Mouse (Mus musculus): Measurements from ENCODE around the gene Lefty2. TPM values are rescaled to one million over a fixed set of nuclear protein-coding genes. Genes with fewer than 3 reads are reported as not detected.
"Not testable (repeated sequence)": the region's sequence is repeated elsewhere in the genome, so short reads cannot be mapped to it uniquely, and the experiment has no call there.

Gene Lefty2
- polyA plus RNA-seq, 1 experiment from 2014 or later: not detected

GRCm38 (mm10) chr1:180874615-180875014 is 18.3 kb upstream of the Lefty2 start:
- H3K27ac ChIP-seq: no peak overlapping the region
- H3K9ac ChIP-seq: no peak overlapping the region
- no peaks in the 10 kb centered on the region for H3K9me3 ChIP-seq (replicated peaks)
- H3K27me3 ChIP-seq (replicated peaks): peaks cover 13% of the 10 kb centered on the region; the same call in 1 of the 2 replicates
- ATAC-seq: no peak
- H3K36me3 ChIP-seq: no peaks in the 10 kb centered on the region
- H3K4me2 ChIP-seq: no peak overlapping the region
- no peak overlapping the region for H3K4me3 ChIP-seq
- WGBS (ENCODE audit: insufficient replicate concordance): 60% methylated on average over 2 of the region's 2 CpGs
- H3K4me1 ChIP-seq: peaks cover 10% of the 10 kb centered on the region

GRCm38 (mm10) chr1:180875126-180875525 is 17.8 kb upstream of the Lefty2 start:
- Histone ChIP-seq H3K4me2 (no peak overlapping the region), H3K4me3 (no peak overlapping the region), H3K9ac (no peak overlapping the region), H3K27me3 (replicated peaks) (peaks cover 13% of the 10 kb centered on the region; the same call in 1 of the 2 replicates), H3K9me3 (replicated peaks) (no peaks in the 10 kb centered on the region), H3K36me3 (no peaks in the 10 kb centered on the region), H3K27ac (no peak overlapping the region), H3K4me1 (peaks cover 10% of the 10 kb centered on the region)
- 71% methylated on average over 9 of the region's 9 CpGs for WGBS (ENCODE audit: insufficient replicate concordance)
- no peak for ATAC-seq

- peaks cover 7% of the 10 kb centered on the region; the same call in 1 of the 2 replicates for H3K27me3 ChIP-seq (replicated peaks)
- no peak overlapping the region for H3K9ac ChIP-seq
- H3K4me2 ChIP-seq: no peak overlapping the region
- no peak overlapping the region for H3K27ac ChIP-seq
- no peaks in the 10 kb centered on the region for H3K9me3 ChIP-seq (replicated peaks)
- no peak for ATAC-seq
- WGBS (ENCODE audit: insufficient replicate concordance): 66% methylated on average over 4 of the region's 4 CpGs
- H3K36me3 ChIP-seq: no peaks in the 10 kb centered on the region
- no peak overlapping the region for H3K4me3 ChIP-seq
- peaks cover 15% of the 10 kb centered on the region for H3K4me1 ChIP-seq
These were observed 15.4 kb upstream of the Lefty2 start for GRCm38 (mm10) chr1:180877466-180877865.

GRCm38 (mm10) chr1:180881768-180882167 is 11.1 kb upstream of the Lefty2 start:
- ATAC-seq: no peak
- peaks cover 15% of the 10 kb centered on the region for H3K4me1 ChIP-seq
- no peak overlapping the region for H3K4me3 ChIP-seq
- H3K36me3 ChIP-seq: no peaks in the 10 kb centered on the region
- H3K27ac ChIP-seq: no peak overlapping the region
- no peaks in the 10 kb centered on the region for H3K9me3 ChIP-seq (replicated peaks)
- no peak overlapping the region for H3K4me2 ChIP-seq
- no peak overlapping the region for H3K9ac ChIP-seq
- H3K27me3 ChIP-seq (replicated peaks): peaks cover 29% of the 10 kb centered on the region
- WGBS (ENCODE audit: insufficient replicate concordance): 17% methylated on average over 3 of the region's 3 CpGs

- Histone ChIP-seq H3K4me2 (no peak overlapping the region), H3K4me1 (peaks cover 21% of the 10 kb centered on the region), H3K27ac (no peak overlapping the region), H3K4me3 (no peak overlapping the region), H3K27me3 (replicated peaks) (peaks cover 46% of the 10 kb centered on the region), H3K9ac (no peak overlapping the region), H3K36me3 (no peaks in the 10 kb centered on the region), H3K9me3 (replicated peaks) (no peaks in the 10 kb centered on the region)
- no peak for ATAC-seq
- 33% methylated on average over 7 of the region's 7 CpGs for WGBS (ENCODE audit: insufficient replicate concordance)
These were observed 9.2 kb upstream of the Lefty2 start for GRCm38 (mm10) chr1:180883731-180884130.

GRCm38 (mm10) chr1:180884484-180884883 is 8.4 kb upstream of the Lefty2 start:
- no peak for ATAC-seq
- Histone ChIP-seq H3K27ac (no peak overlapping the region), H3K36me3 (no peaks in the 10 kb centered on the region), H3K9ac (no peak overlapping the region), H3K9me3 (replicated peaks) (no peaks in the 10 kb centered on the region), H3K27me3 (replicated peaks) (peaks cover 52% of the 10 kb centered on the region), H3K4me3 (no peak overlapping the region), H3K4me1 (peaks cover 25% of the 10 kb centered on the region), H3K4me2 (no peak overlapping the region)
- 22% methylated on average over 9 of the region's 9 CpGs for WGBS (ENCODE audit: insufficient replicate concordance)

GRCm38 (mm10) chr1:180888556-180889042 is 4.3 kb upstream of the Lefty2 start:
- H3K4me2 ChIP-seq: no peak overlapping the region
- no peaks in the 10 kb centered on the region for H3K36me3 ChIP-seq
- peaks cover 80% of the 10 kb centered on the region for H3K27me3 ChIP-seq (replicated peaks)
- H3K9ac ChIP-seq: no peak overlapping the region
- WGBS (ENCODE audit: insufficient replicate concordance): 13% methylated on average over 13 of the region's 13 CpGs
- H3K4me1 ChIP-seq: peaks cover 24% of the 10 kb centered on the region
- H3K4me3 ChIP-seq: no peak overlapping the region
- H3K27ac ChIP-seq: no peak overlapping the region
- H3K9me3 ChIP-seq (replicated peaks): no peaks in the 10 kb centered on the region
- no peak for ATAC-seq

- Histone ChIP-seq H3K27me3 (replicated peaks) (peaks cover 80% of the 10 kb centered on the region), H3K9me3 (replicated peaks) (no peaks in the 10 kb centered on the region), H3K4me1 (peaks cover 18% of the 10 kb centered on the region), H3K9ac (no peak overlapping the region), H3K27ac (no peak overlapping the region), H3K36me3 (no peaks in the 10 kb centered on the region), H3K4me3 (no peak overlapping the region), H3K4me2 (no peak overlapping the region)
- 41% methylated on average over 7 of the region's 7 CpGs for WGBS (ENCODE audit: insufficient replicate concordance)
- ATAC-seq: no peak
These were observed 3.7 kb upstream of the Lefty2 start for GRCm38 (mm10) chr1:180889172-180889571.

GRCm38 (mm10) chr1:180889841-180890240 is 3.1 kb upstream of the Lefty2 start:
- Histone ChIP-seq H3K4me3 (no peak overlapping the region), H3K27me3 (replicated peaks) (peaks cover 83% of the 10 kb centered on the region), H3K4me1 (peaks cover 15% of the 10 kb centered on the region; the same call in 1 of the 2 replicates), H3K9me3 (replicated peaks) (no peaks in the 10 kb centered on the region), H3K36me3 (no peaks in the 10 kb centered on the region), H3K27ac (no peak overlapping the region), H3K4me2 (no peak overlapping the region), H3K9ac (no peak overlapping the region)
- no peak for ATAC-seq
- 26% methylated on average over 6 of the region's 6 CpGs for WGBS (ENCODE audit: insufficient replicate concordance)

GRCm38 (mm10) chr1:180894088-180894987 is 1.4 kb downstream of the Lefty2 start:
- Histone ChIP-seq H3K4me2 (peak overlapping the region; percentile 10), H3K27me3 (replicated peaks) (peaks cover 52% of the 10 kb centered on the region)
- 10% methylated on average over 51 of the region's 51 CpGs for WGBS (ENCODE audit: insufficient replicate concordance)
- H3K4me3 ChIP-seq; H3K9ac ChIP-seq; H3K36me3 ChIP-seq; H3K27ac ChIP-seq; H3K9me3 ChIP-seq (replicated peaks); H3K4me1 ChIP-seq: not testable (repeated sequence)
- 0 out of 2 replicates have a peak, but pooled peaks have one; percentile 18 for ATAC-seq

GRCm38 (mm10) chr1:180901107-180901506 is 8.2 kb downstream of the Lefty2 start:
- no peak overlapping the region for H3K4me3 ChIP-seq
- H3K36me3 ChIP-seq: peaks cover 9% of the 10 kb centered on the region
- ATAC-seq: no peak
- H3K4me2 ChIP-seq: no peak overlapping the region
- no peak overlapping the region for H3K9ac ChIP-seq
- H3K27me3 ChIP-seq (replicated peaks): no peaks in the 10 kb centered on the region
- WGBS (ENCODE audit: insufficient replicate concordance): 2% methylated on average over 4 of the region's 4 CpGs
- H3K4me1 ChIP-seq: peaks cover 39% of the 10 kb centered on the region
- no peak overlapping the region for H3K27ac ChIP-seq
- no peaks in the 10 kb centered on the region for H3K9me3 ChIP-seq (replicated peaks)

GRCm38 (mm10) chr1:180902915-180903314 is 10.0 kb downstream of the Lefty2 start:
- Histone ChIP-seq H3K9ac (no peak overlapping the region; the same call in 1 of the 2 replicates), H3K4me1 (peaks cover 57% of the 10 kb centered on the region), H3K27me3 (replicated peaks) (no peaks in the 10 kb centered on the region), H3K36me3 (peaks cover 27% of the 10 kb centered on the region), H3K4me2 (peak overlapping the region; percentile 81), H3K4me3 (peak overlapping the region; percentile 93), H3K27ac (peak overlapping the region; percentile 97), H3K9me3 (replicated peaks) (no peaks in the 10 kb centered on the region)
- 9% methylated on average over 5 of the region's 5 CpGs for WGBS (ENCODE audit: insufficient replicate concordance)
- ATAC-seq: peak; percentile 94

Data from liver, embryonic 12.5 days (tissue).